Mouse (Mus musculus): ENCODE measurements around the gene Prps1. TPM values are rescaled to one million over a fixed set of nuclear protein-coding genes. Genes with fewer than 3 reads are reported as not detected.

Gene Prps1
- polyA plus RNA-seq, 1 experiment: 0.42 TPM

DNA sequence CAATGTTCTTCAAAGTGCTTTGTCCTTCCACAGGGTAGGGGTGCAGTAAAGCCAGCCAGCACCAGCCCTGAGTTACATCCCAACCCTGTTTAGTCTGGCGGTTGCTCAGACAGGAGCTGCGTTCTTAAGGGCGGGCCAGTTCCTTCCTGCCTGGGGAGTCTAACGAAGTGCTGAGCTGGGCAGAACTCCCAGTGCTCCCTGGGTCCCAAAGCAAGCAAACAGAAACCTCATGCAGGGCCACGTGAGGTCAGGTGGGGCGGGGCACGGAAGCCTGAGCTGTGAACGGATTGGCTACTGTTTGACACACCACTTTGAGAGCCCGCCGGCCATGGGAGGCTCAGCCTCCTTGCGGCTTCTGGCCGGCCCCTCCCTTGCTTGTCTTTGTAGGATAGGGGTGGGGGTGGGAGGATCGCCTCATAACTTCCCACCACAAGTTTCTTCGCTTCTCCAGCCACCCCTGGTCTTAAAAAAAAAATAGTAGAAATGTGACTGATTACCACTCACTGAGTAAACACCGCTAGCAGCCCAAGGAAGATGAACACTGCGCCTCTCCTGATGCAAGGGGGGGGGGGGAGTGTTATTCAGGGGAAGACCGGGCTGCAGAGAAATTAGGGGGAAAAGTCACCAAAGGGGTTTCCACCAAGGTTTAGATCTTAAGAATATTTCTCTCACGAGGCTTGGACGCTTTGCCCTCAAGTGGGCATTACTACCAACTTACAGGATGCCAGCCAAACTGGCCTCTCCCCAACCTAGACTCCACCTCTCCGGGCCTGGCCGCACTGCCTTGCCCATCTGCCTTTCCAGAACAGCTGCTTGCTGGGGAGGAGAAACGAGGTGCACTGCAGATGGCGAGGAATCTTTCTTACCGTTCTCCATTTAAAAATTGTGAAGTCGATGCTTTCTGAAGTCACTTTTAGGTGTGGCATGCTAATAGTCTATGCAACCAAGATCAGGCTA is 64.0 kb downstream of the Prps1 start:
- no peak for TF ChIP-seq GATA1 (IDR thresholded peaks at IDR 0.05; ENCODE audit: low read length)
- Histone ChIP-seq H3K27me3 (ENCODE audit: control insufficient read depth) (no peaks in the 10 kb centered on the region), H3K9me3 (ENCODE audit: control insufficient read depth, low read length) (no peaks in the 10 kb centered on the region), H3K36me3 (ENCODE audit: control insufficient read depth) (no peaks in the 10 kb centered on the region), H3K4me3 (replicated peaks) (peak overlapping the region; percentile 48), H3K4me1 (ENCODE audit: control insufficient read depth) (peaks cover 14% of the 10 kb centered on the region)

DNA sequence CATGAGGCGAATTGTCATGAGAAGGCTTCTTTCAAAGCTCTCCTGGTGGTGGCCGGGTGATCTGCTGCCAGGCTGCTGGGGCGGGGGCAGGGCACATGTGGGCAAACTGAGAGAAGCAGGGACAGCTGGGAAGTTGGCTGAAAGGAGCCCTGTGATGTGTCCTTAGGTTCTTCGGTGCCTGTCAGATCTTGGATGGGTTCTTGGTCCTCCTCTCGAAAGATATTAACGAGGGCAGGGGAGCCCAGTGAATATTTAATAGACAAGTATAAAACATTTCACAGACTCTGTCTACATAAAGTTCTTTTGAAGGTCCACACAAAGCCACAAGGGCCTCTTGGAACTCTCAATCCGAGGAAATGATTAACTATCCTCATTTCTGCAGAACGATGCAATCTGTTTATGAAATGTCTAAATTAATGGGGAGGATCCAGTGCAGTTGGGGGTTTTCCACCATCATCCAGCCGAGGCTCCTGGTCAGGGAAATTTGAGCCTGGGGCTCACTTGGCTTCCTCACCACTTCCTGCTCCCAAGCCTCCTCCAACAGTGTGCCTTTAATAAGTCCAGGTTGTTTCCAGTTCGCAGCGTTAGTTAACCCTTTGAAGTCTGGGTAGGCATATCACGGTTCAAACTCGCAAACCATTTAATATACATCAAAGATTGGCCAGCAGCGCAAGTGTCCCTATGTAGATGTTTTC is 65.8 kb downstream of the Prps1 start:
- H3K36me3 ChIP-seq (ENCODE audit: control insufficient read depth): no peaks in the 10 kb centered on the region
- H3K4me1 ChIP-seq (ENCODE audit: control insufficient read depth): peaks cover 14% of the 10 kb centered on the region
- H3K4me3 ChIP-seq (replicated peaks): no peak overlapping the region
- TF ChIP-seq GATA1 (IDR thresholded peaks at IDR 0.05; ENCODE audit: low read length) (no peak), TAL1 (IDR thresholded peaks at IDR 0.05; ENCODE audit: low read length) (no peak)
- H3K27me3 ChIP-seq (ENCODE audit: control insufficient read depth): no peaks in the 10 kb centered on the region
- H3K9me3 ChIP-seq (ENCODE audit: control insufficient read depth, low read length): no peaks in the 10 kb centered on the region

DNA sequence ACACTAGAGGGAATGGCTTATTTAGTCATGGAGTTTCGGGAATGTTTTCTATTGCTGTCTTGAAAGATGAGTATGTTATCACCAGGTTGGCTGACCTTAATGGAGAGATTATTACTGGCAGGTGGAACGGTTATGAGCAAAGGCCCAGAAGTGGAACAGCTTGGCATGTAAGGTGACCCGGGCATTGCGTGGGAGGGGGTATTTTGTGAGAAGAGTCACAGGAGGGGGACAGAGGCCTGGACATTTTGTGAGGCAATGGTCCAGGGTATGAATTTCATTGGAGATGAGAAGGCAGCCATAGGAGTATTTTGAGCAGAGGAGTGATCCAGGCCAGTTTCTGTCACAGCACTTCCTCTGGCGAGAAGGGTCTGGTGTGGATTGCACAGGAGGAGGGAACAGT is 67.8 kb downstream of the Prps1 start:
- Histone ChIP-seq H3K27me3 (ENCODE audit: control insufficient read depth) (no peaks in the 10 kb centered on the region), H3K36me3 (ENCODE audit: control insufficient read depth) (no peaks in the 10 kb centered on the region), H3K9me3 (ENCODE audit: control insufficient read depth, low read length) (no peaks in the 10 kb centered on the region), H3K4me3 (replicated peaks) (no peak overlapping the region), H3K4me1 (ENCODE audit: control insufficient read depth) (peaks cover 14% of the 10 kb centered on the region)
- TF ChIP-seq GATA1 (IDR thresholded peaks at IDR 0.05; ENCODE audit: low read length) (no peak), TAL1 (IDR thresholded peaks at IDR 0.05; ENCODE audit: low read length) (no peak)

Other genes starting within 250 kb of the Prps1 start
- gene Frmpd3, start 114.3 kb upstream of the Prps1 start, polyA plus RNA-seq (2012): under 0.01 TPM in 2 replicates
- 0.07 and 0.22 TPM in 2 replicates for gene Tsc22d3, start 144.0 kb downstream of the Prps1 start, polyA plus RNA-seq (2012)
- gene Mid2, start 208.0 kb downstream of the Prps1 start, polyA plus RNA-seq (2012): not detected in 2 replicates

Measured in erythroblast, embryonic 14.5 days (primary cell).